Mouse (Mus musculus) granulocyte monocyte progenitor cell, adult 5-6 weeks (primary cell): ENCODE measurements around the gene 1700011L22Rik. TPM values are rescaled to one million over a fixed set of nuclear protein-coding genes. Genes with fewer than 3 reads are reported as not detected.

Source experiments
- ATAC-seq: replicated peaks from 2 replicates; pipeline ENCODE4 v1.8.0; 2016; ENCODE audit warnings: mild to moderate bottlenecking, moderate TSS enrichment, inconsistent platforms; ENCODE audit not compliant: poor library complexity, severe bottlenecking
- total RNA-seq, 2 experiments: library from RNA; stranded (forward) in 1 of 2; stranded (reverse) in 1 of 2; fragments of 200-712, 200-1000 nt in 1 of 2; fragments of >200 nt in 1 of 2; fragmentation: Nextera tagmentation in 1 of 2; gene quantifications; 2 replicates each; pipeline ENCODE4 v1.2.3; 2014 to 2017

Gene 1700011L22Rik
- total RNA-seq, 2 experiments from 2014 or later, result not detected

DNA sequence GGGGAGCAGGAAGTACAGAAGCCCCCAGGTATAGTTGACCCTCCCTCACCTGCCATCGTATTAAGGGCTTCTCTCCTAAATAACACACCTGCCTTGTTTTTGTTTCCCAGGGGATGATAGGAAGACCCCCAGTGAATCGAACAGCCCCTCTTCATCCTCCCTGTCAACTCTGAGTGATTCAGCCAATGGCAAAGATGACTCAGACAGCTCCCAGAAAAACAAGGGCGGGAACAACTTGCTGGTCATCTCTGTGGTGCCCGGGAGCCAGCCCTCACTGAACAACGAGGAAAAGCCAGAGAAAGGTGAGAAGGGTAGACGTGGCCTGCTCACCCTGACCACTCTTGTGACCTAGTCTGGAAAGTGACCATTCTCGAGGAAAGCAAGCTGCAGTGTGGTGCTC, 62.9 kb downstream of the 1700011L22Rik start:
- no peak for ATAC-seq

DNA sequence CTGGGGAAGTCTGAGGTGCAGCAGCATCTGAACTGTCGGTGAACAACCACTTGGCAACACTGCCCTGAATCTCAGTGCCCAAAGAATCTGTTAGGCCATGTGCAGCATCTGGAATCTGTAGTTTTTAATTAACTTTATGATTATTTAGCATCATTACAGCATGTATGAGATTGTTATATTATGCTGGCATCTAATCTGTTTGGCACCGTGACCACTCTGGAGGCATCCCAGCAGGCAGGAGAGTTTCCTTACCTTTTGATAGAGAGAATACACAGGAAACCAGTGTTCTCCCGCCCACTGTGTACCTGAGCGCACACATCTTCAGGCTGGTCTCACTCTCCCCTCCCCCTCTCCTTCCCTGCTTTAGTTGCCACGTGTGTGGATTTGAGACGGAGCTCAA, 68.7 kb downstream of the 1700011L22Rik start:
- no peak for ATAC-seq

DNA sequence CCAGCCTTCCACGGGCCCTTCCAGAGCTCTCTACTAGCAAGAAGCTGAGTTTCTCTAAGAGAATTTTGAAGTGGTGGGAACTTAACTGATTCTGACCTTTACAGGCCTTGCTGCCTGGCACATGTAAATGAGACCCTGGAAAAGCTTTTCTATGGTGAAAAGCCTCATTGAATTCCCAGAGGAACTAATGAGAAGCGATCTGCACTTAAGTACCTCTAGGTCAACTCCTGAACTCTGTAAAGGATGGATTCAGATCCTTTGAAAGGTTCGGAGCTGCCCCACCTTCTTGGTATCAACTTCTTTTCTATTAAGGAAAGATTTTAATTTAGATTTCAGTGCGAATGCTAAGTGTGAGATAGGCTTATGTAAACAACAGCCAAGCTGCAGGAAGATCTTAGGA, 72.4 kb downstream of the 1700011L22Rik start:
- no peak for ATAC-seq

DNA sequence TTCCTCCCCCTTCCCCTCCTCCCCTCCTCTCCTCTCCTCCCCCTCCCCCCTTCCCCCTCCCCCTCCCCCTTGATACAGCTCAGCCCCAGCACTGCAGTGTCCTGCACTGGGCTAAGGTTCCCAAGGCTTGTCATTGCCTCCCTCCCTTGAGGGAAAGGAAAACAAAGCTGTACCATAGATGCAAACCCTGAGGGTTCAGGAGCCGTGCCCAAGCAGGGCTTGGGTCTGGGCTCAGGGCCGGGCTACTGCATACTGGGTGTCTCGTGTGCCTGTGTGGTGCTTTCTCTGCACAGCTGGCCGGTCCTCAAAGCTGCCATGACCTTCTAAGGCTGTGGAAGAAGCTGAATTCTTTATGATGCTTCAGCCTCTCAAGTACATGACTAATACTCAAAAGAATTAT, 74.8 kb downstream of the 1700011L22Rik start:
- ATAC-seq, result no peak

DNA sequence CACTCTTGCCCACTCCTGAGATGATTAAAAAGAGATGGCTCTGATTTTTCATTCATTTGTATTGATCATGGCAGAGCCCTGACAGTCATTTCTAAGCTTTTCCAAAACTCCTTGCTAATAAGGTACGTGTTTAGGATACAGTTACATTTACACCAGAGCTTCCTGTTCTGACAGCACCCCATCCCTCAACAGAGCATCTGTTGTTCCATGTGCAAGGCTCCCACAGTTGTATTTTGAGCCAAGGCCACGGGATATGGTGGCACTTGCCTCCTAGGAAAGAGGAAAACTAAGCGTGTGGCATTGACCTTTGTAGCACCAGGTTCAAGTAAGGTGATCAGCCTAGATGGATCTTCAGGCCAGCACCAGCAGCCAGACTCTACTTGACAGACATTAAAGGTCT, 83.1 kb downstream of the 1700011L22Rik start:
- ATAC-seq, result no peak

DNA sequence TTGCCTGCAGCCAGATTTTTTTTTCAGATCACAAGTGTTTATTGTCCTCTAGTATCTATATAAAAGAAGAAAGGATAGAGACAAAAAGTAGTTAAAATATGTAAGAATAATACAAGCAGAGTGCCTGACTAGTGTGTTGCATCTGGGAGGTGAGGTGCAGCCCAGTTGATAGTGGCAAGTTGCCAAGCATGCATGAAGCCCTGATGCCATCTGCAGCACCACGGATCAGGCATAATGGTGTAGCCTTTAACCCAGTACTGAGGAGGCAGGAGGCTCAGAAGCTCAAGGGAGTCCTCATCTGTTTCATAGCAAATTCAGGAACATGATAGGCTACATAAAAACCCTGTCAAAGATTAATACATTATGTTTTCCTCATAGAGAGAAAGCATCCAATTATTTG, 84.0 kb downstream of the 1700011L22Rik start:
- no peak for ATAC-seq

DNA sequence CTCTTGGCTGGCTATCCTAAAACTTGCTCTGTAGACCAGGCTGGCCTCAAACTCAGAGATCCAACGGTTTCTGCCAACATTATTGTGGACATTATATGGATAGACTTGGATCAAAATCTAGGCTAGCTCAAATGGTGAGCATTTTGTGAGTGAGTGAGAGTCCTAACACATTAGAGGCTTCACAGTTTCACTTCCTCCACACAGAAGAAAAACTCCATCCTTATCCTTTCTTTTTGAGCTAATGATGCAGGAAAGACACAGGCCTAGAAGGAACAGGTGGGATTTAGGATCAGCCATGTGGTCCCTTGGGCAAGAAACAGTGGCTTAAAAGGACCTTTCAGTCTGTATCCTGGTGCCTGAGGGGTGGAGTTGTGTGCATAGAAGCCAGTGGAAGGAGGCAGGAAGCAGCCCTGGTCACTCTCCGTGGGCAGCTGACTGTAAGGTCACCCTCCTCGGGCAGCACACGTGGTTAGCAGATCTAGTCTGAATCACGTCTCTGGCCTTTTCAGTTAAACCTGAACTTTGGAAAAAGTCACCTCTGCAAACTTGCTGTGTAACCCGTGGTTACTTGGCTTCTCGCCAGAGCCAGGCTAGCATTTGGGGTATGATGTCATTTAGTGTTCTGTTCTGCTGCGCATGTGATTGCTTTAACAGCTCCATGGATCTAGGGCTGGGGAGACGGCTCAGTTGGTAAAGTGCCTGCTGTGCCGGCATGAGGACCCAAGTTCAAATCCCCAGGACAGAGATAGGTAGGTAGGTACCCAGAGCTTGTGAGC, 85.6 kb downstream of the 1700011L22Rik start:
- peak; percentile 43 for ATAC-seq

DNA sequence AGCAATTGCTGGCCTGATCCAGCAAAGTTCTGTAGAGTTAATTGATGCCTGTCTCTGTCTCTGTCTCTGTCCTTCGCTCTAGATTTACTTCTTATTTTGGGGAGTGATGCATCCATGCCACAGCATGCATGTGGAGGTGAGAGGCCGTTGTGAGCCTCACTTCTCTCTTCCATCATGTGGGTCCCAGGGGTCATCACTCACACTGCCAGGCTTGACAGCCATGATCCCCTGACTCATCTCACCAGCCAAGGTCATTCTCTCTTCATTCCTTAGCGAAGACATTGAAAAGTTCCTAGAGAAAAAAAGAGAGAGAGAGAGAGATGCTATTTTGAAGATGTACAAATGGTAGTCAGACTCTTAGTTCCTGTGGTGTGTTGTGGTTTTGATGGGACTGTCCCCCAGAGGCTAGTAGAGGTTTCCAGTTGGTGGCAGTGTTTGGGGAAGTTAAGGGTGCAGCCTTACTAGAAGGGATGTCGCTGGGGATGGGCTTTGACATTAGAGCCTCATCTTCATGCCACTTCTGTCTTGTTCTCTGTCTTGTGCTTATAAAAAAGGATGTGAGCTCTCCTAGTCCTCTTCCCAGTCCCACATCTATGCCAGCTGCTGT, 87.1 kb downstream of the 1700011L22Rik start:
- ATAC-seq, result peak; percentile 83

Other genes with a start within 250 kb of the 1700011L22Rik start
- 0.71 and 2.1 TPM in 2 replicates for gene Zfp827, start 220.1 kb downstream of the 1700011L22Rik start, total RNA-seq (2014; fragmentation: Nextera tagmentation)
- gene Zfp827, start 220.1 kb downstream of the 1700011L22Rik start, total RNA-seq (2017), result 0.10 and 0.39 TPM in 2 replicates
- 2.0 and 2.5 TPM in 2 replicates for gene Mmaa, start 46.4 kb upstream of the 1700011L22Rik start, total RNA-seq (2014; fragmentation: Nextera tagmentation)
- gene Mmaa, start 46.4 kb upstream of the 1700011L22Rik start, total RNA-seq (2017), result 3.6 and 7.0 TPM in 2 replicates
- 13.7 and 18.2 TPM in 2 replicates for gene Smad1, start 150.9 kb upstream of the 1700011L22Rik start, total RNA-seq (2014; fragmentation: Nextera tagmentation)
- 16.4 and 17.3 TPM in 2 replicates for gene Smad1, start 150.9 kb upstream of the 1700011L22Rik start, total RNA-seq (2017)